Mouse (Mus musculus): ENCODE data around the gene Auts2.
"Not testable (repeated sequence)": the region's sequence is repeated elsewhere in the genome, so short reads cannot be mapped to it uniquely, and the experiment has no call there.

Gene Auts2

DNA sequence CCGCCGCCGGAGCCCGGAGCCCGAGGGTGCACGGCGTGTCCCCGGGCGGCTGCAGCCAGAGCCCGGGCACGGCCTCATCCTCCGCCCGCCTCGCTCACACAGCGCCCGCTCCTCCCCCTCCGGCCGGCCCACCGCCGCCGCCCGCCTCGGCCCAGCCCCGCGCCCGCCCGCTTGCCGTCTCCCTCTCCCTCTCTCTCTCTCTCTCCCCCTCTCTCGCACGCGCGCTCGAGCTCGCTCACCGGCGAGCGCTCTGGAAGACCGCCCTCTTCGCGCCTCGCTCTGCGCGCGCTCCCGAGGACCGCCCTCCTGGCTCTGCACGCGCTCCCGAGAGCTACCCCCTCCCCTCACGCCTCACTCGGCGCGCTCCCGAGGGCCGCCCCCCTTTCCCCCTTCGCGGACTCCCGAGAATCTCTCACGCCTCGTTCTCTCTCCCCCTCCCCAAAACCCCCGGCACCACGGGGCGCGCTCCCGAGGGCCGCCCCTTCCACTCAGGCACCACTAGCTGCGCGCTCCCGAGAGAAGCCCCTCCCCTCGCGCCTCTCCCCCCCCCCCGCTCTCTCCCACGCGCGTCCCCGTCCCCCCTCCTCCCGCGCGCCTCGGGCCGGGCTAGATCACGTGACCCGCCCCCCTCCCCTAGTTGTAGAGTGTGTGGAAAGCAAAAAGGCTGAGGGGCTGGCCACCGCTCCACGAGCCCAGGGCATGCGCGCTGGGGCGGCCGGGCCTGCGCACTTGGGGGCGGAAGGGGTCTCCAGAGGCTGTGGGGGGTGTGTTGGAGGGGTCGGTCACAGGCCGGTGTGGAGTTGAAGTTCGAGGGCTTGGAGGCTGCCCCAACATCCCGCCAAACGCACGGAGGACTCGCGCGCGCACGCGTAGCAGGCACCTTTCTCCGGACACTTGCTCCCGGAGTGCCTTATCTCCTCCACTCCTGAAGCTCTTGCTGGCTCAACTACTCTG is at the start of gene Auts2:
Gene Auts2, minus strand, starts transcription at position 227 of the 954 bp plus-strand sequence.
- peak; percentile 72 for DNase-seq (ENCODE audit: low read depth, low spot score)

DNA sequence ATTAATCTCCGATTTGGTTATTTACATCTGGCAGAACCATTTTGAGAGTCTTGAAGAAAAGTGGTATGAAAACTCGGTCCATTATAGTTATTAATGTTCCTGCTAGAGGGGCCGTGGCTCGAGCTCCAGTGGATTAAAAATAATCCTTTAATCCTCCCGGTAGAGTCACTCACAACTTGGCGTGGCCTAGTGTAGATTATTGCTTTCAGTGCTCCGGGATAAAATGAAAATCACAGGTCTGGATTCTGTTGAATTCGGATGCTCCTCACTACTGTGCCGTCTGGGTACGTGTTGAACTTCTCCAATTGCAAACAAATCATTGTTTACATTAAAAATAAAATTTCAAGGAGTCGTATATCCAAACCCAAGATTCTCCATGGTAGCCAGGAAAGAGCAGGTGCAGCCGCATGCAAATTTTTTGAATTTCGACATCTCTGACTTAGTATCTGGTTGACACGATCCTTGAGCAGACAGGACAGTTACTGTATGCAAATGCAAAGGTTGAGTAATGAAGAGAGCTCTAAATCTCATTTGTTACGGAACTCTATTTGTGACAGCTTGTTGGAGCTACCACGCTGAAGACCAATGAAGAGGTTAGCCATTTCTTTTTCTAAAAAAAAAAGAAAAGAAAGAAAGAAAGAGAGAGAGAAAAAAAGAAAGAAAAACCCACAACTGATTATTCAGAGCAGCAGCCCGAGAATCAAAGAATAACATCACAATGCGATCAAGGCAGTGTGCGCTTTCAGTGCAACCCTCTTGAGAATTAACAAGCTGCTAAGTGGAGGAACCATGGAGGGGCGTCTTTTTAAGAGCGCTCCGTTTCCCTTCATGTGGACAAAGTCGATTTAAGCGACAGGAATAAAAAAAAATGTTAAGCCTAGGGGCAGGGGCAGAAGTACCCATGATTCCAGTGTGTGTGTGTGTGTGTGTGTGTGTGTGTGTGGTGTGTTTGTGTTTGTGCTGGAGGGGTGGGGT is 48.9 kb upstream of the Auts2 start:
- no peak for DNase-seq (ENCODE audit: low read depth, low spot score)

DNA sequence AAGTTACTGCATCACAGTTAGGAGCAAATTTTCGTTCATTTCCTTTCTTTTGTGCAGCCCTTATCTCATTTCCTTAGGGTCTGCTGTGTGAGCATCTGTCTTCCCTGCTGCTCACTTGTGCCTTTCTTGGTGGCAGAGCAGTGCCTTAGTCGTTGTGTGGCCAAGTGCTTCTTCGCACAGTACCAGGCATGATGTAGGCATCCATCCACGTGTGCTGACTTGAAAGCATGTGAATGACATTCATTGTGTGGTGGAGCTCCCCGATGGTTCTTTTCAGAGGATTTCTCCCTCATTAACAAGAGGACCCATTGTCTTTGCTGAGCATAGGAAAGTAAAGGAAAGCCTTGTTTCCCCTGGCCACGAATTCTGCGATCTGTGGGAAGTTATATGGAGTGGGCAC is 36.6 kb upstream of the Auts2 start:
- peak; percentile 26 for DNase-seq (ENCODE audit: low read depth, low spot score)

DNA sequence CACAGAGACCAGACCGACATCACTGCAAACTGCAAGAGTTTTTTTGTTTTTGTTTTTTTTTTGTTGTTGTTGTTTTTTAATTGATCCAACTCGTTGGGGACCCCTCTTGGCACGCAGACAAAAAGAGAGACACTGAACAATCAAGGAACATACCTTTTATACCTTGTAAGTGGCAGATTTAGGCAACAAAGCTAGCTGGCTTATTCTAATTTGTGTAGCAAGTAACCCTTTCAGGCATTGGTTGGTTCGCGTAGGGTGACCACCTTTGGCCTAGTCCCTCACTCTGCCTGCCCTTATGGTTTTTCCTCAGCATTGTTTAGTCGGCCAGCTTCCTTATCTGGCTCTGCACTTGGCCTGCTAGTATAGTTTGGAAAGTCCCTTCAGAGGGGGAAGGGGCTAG is 17.6 kb upstream of the Auts2 start:
- not testable (repeated sequence) for DNase-seq (ENCODE audit: low read depth, low spot score)

DNA sequence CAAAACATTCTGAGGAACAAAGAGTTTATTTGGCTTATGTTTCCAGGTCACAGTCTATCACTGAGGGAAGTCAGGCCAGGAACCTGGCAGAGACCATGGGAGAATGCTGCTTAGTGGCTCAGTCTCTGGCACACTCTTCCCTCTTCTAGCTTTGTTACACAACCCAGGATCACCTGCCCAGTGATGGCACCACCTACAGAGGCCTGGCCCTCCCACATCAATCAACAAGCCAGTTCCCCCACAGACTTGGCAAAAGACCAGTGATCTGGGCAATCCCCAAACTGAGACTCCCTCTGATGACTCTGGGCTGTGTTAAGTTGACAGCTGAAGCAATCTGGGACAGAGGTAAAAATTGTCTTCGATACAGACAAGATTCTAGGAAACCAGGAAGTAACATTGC is 2.6 kb upstream of the Auts2 start:
- no peak for DNase-seq (ENCODE audit: low read depth, low spot score)

DNA sequence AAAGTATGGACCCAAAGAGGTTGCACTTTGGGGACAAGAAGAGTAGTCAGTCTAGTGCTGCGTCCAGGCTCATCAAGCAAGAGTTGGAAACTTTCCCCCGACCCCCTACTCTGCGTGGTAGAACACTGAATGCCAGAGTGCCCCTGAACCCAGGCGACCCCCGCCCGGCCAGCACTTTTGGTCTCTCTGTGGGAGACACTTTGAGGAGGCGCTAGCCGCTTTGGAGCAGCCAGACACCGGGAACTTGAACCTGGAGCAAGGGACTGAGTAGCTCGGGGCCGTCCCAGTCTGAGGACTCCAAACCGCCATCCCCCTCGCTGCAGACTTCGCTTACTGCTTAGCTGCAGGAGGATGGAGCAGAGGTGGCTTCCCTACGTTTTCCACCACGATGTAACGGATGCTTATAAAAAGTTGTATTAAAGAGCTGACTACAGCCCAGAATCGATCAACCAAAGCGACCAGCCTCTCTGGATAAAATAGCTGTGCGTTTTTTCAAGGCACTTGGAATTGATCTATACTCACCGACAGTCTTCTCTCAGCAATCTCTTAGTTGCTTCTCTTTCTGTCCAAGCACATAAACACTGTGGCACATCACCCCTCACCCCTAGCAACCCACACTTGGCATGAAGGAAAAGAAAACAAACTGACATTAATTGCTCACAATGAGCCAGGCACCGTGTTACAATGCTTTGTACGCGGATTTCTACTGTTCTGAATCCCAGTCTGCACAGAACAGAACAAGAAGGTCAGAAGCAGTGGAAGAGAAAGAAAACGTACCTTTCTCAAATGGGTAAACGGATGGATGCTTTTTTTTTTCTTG is 1.2 kb upstream of the Auts2 start:
- no peak for DNase-seq (ENCODE audit: low read depth, low spot score)

DNA sequence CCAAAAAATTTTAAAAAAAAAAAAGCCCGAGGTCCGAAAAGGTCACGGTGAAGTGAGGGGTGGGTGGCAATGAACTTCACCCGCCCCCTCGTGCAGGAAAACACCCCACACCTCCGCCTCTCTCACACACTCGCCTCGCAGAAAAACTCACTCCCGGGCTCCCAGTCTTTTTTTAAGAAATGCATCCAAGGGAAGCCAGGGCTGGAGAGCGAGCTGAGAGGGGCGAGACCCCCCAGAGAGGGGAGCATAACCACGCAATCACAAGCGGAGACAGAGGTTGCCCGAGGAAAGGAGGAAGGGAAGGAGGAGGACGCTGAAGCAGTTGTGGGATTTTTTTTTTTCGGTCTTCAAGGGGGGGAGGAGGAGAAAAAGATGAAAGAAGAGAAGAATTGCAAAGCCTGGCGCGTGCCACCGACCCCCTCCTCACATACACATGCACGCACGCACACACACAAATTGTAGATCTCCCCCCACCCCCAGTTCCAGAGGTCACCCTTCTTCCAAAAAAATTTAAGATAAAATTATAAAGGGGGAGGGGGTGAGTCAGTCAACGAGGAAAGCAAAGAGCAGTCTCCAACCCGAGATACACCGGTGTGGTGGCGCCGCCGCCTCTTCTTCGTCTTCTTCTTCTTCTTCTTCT is 643 bp downstream of the Auts2 start:
- no peak for DNase-seq (ENCODE audit: low read depth, low spot score)

DNA sequence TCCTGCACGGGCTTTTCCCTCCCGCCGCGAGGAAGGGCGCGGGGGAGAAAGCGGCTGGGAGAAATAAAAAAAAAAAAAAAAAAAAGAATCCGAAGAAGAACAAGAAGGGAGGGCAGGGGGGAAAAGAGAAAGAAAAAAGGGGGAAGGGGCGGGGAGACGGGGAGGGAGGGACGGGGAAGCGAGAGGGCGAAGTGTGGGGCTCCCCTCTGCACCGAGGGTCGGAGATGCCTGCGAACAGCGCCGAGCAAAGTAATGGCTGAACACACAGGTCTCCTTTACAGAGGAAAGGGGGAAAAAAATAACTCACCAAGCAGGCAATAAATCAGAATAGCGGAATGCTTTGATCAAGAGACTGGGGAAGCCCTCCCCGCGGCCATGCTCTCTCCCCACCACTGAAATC is 1.2 kb downstream of the Auts2 start:
- DNase-seq (ENCODE audit: low read depth, low spot score) = no peak

DNA sequence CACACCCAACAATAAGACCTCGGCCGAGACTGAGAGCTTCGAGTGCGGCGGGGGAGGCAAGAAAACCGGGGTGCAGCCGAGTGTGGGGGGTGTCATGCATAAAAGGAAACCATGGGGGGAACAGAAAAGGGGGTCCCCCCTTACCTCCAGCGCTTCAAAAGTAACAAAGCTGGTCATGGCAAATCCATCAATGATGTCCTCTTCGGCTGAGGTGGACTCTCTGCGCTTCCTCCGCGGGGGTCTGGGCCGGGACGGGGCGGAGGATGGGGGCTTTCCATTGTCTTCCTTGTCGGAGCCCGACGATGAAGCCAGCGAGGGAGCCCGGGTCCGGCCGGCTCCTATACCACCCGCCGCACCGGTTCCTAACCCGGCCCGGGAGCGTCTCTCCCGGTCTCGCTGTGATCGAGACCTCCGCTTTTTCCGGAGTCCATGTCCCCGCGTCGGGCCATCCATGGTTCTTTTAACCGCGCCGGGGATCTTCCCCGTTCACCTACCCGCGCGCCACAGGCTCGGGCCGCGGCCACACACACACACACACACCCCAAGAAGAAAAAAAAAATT is 1.7 kb downstream of the Auts2 start:
- no peak for DNase-seq (ENCODE audit: low read depth, low spot score)

DNA sequence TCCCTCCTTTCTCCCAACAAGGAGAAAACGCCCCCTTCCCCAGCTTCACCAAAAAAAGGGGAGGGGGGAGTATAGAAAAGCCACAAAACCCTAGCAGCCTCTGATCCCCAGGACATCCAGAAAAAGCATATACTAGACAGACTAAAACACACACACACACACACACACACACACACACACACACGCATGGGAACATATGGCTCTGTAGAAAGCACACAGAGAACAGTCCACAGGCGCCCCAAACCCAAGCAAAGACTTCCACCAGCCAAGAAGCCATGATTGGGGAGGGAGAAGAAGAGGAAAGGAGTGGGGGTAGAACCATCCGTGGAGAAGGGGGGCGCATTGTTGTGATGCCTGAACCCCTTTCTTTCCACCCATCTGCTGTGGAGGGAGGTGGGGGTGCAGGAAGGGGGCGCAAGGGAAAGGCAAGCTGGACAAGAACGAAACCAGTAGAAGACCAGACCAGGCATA is 2.3 kb downstream of the Auts2 start:
- DNase-seq (ENCODE audit: low read depth, low spot score) = no peak

DNA sequence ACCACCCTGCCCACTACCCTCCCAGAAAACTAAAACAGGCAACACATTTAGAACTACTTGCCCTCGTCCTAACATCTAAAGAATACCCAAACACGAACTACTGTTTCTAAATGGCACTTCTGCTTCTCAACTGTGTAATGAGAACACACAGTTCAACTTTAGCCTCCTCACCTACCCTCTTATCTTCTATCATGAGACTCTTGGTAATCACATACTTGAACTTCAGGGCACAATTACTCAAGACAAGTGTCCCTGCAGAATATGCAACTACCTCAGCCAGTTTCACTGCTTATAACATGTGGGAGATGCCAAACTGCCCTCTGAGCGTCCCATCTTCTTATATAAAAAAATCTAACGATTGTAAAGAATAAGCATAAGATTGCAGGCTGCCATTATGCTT is 5.7 kb downstream of the Auts2 start:
- DNase-seq (ENCODE audit: low read depth, low spot score) = no peak

DNA sequence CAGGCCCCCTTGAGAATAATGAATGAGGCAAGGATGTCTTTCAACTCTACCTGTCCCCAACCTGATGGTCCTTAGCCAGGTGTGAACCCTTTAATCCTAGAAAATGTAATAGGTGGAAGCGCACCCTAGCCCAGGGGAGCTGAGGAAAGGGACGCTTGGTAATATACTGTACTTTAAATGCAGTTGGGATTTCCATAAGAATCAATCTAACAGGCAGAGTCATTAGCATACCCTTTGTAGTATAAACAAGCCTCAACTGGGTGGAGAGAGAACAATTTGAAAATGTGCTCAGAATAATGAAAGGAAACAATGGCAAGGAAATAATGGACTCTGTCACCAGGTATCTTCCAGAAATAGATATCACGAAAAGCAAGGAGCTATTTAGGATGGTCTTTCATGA is 16.7 kb downstream of the Auts2 start:
- DNase-seq (ENCODE audit: low read depth, low spot score) = no peak

DNA sequence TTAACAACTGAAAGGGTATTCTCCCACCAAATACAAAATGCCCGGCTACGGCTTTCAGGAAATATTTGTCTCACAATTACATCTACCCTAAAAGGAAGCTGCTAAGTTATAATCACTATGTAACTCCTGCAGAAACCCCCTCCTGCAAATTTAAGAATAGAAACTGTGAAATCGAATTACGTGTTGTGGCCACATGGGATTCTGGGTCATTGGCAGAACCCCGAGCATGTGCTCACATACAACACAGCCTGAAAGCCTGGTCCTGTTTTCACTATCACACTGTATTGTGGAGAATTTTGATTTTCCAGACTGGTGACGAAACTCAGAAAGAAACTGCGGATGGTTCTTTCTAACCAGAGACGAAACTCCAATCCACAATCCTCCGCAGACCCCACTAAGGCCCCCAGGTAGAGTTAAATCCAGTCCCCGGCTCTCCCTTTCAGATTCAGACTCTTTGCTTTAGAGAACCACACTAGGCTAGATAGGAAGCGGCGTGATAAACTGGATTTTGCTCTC is 21.7 kb downstream of the Auts2 start:
- DNase-seq (ENCODE audit: low read depth, low spot score) = no peak

DNA sequence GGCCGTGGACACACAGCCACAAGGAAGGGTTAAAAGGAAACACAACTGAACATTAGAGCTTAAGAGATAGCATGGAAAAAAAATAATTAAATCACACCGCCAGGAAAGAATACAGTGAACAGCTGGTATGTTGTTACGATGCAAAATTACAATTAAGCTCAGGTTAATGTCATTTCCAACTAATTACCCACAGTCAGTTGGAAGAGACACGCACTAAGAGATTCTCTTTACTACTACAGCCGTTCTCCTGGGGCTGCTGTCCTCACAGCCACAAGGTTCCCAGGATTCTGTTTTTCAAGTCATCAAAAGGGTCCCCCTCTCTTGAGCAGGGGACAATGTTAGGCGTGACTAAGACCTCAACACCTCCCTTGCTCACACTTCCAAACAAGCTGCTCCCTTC is 25.3 kb downstream of the Auts2 start:
- no peak for DNase-seq (ENCODE audit: low read depth, low spot score)

DNA sequence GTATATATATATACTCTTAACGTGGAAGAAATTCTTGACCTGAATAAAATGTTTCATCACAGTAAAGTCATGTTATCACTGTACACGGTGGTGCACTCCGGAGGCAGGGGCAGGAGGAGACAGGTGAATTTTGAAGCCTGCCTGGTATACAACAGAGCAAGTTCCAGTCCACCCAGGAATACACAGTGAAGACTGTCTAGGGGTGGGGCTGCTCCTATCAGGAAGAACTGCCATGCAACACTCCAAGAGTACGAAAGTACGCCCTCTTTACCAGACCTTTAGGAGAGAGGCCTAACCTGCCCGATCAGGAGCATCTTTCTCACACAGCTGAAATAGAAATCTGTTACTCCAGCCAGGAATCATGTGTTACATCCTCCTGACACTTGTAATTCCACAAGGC is 28.6 kb downstream of the Auts2 start:
- no peak for DNase-seq (ENCODE audit: low read depth, low spot score)

DNA sequence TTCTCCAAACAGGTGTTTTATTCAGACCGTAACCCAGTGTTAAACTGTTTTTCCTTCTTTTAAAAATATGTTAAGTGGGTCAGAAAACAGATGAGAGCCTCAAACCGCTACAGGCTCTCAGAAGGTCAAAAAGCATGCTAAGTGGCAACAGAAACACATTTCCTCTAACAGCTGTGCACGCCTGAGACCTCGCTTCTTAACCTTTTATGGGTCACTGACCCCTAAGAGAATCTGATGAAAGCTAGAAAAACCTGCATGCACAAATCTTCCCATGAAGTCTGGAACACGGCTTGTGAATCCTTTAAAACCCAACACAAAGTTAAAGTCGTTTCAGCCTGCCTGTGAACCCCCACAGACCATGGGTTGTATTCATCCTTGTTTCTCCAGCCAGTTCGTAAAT is 29.9 kb downstream of the Auts2 start:
- no peak for DNase-seq (ENCODE audit: low read depth, low spot score)

DNA sequence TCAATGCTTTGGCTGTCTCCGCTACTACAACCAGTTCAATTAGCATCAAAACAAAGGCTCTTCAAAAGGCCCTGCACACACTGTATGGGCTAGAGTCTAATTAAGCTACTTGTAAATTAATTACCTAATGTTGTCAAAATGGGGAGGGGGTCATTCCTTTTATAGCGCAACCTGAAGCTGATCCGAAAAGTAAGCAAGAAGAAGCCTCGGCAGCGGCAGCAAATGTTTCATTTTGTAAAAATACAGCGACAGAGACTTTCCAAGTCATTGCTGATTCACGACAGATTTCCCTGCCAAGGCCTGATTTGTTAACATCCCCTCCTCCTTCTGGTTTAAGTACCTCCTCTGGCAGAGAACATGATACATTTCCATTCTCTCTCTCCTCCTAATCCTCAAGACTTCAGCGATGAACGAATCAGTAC is 33.7 kb downstream of the Auts2 start:
- peak; percentile 60 for DNase-seq (ENCODE audit: low read depth, low spot score)

DNA sequence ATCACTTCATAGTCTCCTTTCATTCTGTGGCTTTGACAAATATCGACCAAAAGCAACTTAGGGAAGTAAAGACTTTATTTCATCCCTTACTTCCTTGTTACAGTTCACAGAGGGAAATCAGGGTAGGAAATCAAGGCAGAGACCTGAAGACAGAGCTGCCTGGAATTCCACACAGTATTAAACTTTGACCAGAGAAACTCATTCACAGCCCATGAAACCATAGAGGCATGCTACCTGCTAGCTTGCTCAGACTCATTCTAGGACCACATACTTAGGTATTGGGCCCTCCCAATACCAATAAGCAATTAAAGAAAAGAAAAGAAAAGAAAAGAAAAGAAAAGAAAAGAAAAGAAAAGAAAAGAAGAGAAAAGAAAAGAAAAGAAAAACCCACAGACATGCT is 38.3 kb downstream of the Auts2 start:
- DNase-seq (ENCODE audit: low read depth, low spot score) = no peak

DNA sequence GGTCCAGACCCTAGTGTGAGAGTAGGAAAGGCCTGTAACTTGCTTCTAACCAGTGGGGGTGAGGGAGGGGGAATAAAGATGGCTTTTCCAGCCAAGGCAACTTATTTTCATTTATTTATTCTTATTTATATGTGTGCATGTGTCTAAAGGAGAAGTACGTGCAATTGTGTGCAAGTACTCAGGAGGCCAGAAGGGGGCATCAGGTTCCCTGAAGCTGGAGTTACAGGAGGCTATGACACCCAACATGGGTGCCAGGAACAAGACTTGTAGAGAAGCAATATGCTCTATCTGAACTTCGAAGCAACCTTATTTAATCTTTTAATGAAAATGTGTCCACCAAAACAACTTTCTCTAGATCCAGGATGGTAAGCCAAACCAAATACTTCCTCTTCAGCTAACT is 39.7 kb downstream of the Auts2 start:
- DNase-seq (ENCODE audit: low read depth, low spot score) = no peak

DNA sequence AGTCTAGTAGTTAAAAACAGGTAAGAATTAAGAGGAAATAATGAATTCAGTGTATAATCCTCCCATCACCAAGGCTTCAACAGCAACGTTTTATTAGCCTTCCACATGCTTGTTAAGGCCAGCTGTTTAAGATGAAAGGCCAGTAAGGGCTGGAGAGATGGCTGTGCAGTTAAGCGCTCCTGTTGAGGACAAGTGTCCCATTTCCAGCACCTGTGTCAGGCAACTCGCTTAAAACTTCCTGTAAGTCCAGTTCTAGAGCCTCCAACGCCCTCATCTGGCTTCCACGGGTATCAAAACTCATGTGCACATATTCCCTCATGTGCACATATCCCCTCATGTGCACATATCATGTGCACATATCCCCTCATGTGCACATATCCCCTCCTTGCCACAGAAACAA is 41.1 kb downstream of the Auts2 start:
- no peak for DNase-seq (ENCODE audit: low read depth, low spot score)
